Comparison of ENCODE assay signal across 23 mouse cellular contexts in genomic region chr4:53129716-53130301, GRCm38 (mm10). TPM values are rescaled to one million over a fixed set of nuclear protein-coding genes. Genes with fewer than 3 reads are reported as not detected.
A peak's percentile ranks its signal among the peaks of the same experiment; 100 is the strongest.
DNase-seq lines count a peak whose midpoint lies in the region; ATAC-seq and TF ChIP-seq lines count a peak whose summit lies in the region.
"Had no signal": no experiment of that assay in that cellular context is flagged by ENCODE, and none has a peak within 500 bp of the region (broad histone marks: within the 10 kb centered on the region; RNA-seq: fewer than 3 reads in every experiment).

No protein-coding gene starts in this region.

- no peak overlapping the region for H3K27ac ChIP-seq in liver, embryonic 12.5 days
- no peak overlapping the region for H3K27ac ChIP-seq in liver, postnatal 0 days (ENCODE audit: low read depth)
- H3K27ac ChIP-seq: embryonic facial prominence, embryonic 12.5 days; embryonic facial prominence, embryonic 15.5 days; forebrain, embryonic 12.5 days; forebrain, embryonic 15.5 days; hindbrain, embryonic 12.5 days; hindbrain, embryonic 15.5 days had no signal

- no peaks in the 10 kb centered on the region for H3K9me3 ChIP-seq in liver, embryonic 12.5 days (replicated peaks)
- H3K9me3 ChIP-seq in liver, postnatal 0 days (ENCODE audit: low read length), result no peaks in the 10 kb centered on the region
- H3K9me3 ChIP-seq in G1E (replicated peaks), result peaks cover 8% of the 10 kb centered on the region
- H3K9me3 ChIP-seq: embryonic facial prominence, embryonic 12.5 days; embryonic facial prominence, embryonic 15.5 days; forebrain, embryonic 15.5 days; hindbrain, embryonic 15.5 days had no signal

- no peaks in the 10 kb centered on the region for H3K27me3 ChIP-seq in liver, embryonic 12.5 days (replicated peaks)
- no peaks in the 10 kb centered on the region for H3K27me3 ChIP-seq in liver, postnatal 0 days (ENCODE audit: insufficient read depth, low read length)
- H3K27me3 ChIP-seq in G1E (ENCODE audit: insufficient read depth, low read length), result no peaks in the 10 kb centered on the region
- H3K27me3 ChIP-seq: CH12.LX; embryonic facial prominence, embryonic 12.5 days; embryonic facial prominence, embryonic 15.5 days; forebrain, embryonic 12.5 days; forebrain, embryonic 15.5 days; hindbrain, embryonic 12.5 days; hindbrain, embryonic 15.5 days had no signal

- no peak overlapping the region for H3K4me2 ChIP-seq in liver, embryonic 12.5 days
- no peak overlapping the region for H3K4me2 ChIP-seq in liver, postnatal 0 days (ENCODE audit: low read depth, low read length)
- H3K4me2 ChIP-seq: embryonic facial prominence, embryonic 12.5 days; embryonic facial prominence, embryonic 15.5 days; forebrain, embryonic 12.5 days; forebrain, embryonic 15.5 days; heart, embryonic 11.5 days; hindbrain, embryonic 12.5 days; hindbrain, embryonic 15.5 days had no signal

- H3K9ac ChIP-seq in liver, embryonic 12.5 days, result no peak overlapping the region
- H3K9ac ChIP-seq in liver, postnatal 0 days (replicated peaks), result no peak overlapping the region
- H3K9ac ChIP-seq: embryonic facial prominence, embryonic 12.5 days; embryonic facial prominence, embryonic 15.5 days; forebrain, embryonic 12.5 days; forebrain, embryonic 15.5 days; hindbrain, embryonic 12.5 days; hindbrain, embryonic 15.5 days had no signal

- peaks cover 34% of the 10 kb centered on the region for H3K36me3 ChIP-seq in liver, embryonic 12.5 days
- H3K36me3 ChIP-seq in liver, postnatal 0 days (replicated peaks; ENCODE audit: insufficient read depth, low read length), result peaks cover 59% of the 10 kb centered on the region
- peaks cover 86% of the 10 kb centered on the region for H3K36me3 ChIP-seq in G1E (replicated peaks)

- 61% methylated on average over 11 of the region's 11 CpGs for WGBS in liver, embryonic 12.5 days (ENCODE audit: insufficient replicate concordance)
- 66% methylated on average over 11 of the region's 11 CpGs for WGBS in liver, postnatal 0 days (ENCODE audit: insufficient replicate concordance)

- TF ChIP-seq EP300 in liver, postnatal 0 days (IDR thresholded peaks at IDR 0.05; ENCODE audit: low read depth), result no peak

- no peak for TF ChIP-seq CTCF in liver, postnatal 0 days (IDR thresholded peaks at IDR 0.05; ENCODE audit: low read depth)
- no peak for TF ChIP-seq CTCF in G1E (IDR thresholded peaks at IDR 0.05; ENCODE audit: low read depth, low read length)

- peak; percentile 14; the same call in 1 of the 2 replicates for ATAC-seq in liver, embryonic 12.5 days
- no peak for ATAC-seq in liver, postnatal 0 days
- peak; percentile 75 for ATAC-seq in G1E (ENCODE audit: extremely low read depth, insufficient number of reproducible peaks, low FRiP score, poor library complexity, severe bottlenecking)
- peak; percentile 67 for ATAC-seq in megakaryocyte-erythroid progenitor cell, adult 5-6 weeks (replicated peaks; ENCODE audit: low FRiP score, low TSS enrichment, poor library complexity, severe bottlenecking)
- ATAC-seq: forebrain, embryonic 15.5 days had no signal

- no peak for DNase-seq in liver, postnatal 0 days
- DNase-seq in G1E (ENCODE audit: low spot score), result peak; percentile 26
- DNase-seq in gonadal fat pad, adult 2 months (ENCODE audit: low read depth), result peak; percentile 96
- DNase-seq in kidney, adult 18-20 months, result no peak
- no peak for DNase-seq in frontal cortex, postnatal 36 days (ENCODE audit: low spot score in 2 of 2)
- DNase-seq: adrenal gland, adult 2 months; adrenal gland, postnatal 14 days; B cell, adult 2 months; cerebellum, adult 11 months; cerebellum, adult 2 months; cerebellum, adult 9-11 months; cerebellum, postnatal 25 days; gastrocnemius, postnatal 25 days had no signal

- no peak overlapping the region for H3K4me3 ChIP-seq in liver, embryonic 12.5 days
- H3K4me3 ChIP-seq in liver, postnatal 0 days (ENCODE audit: low read depth, low read length), result no peak overlapping the region
- no peak overlapping the region for H3K4me3 ChIP-seq in G1E (ENCODE audit: low read depth, low read length)
- H3K4me3 ChIP-seq: embryonic facial prominence, embryonic 12.5 days; embryonic facial prominence, embryonic 15.5 days; forebrain, embryonic 12.5 days; forebrain, embryonic 15.5 days; hindbrain, embryonic 12.5 days; hindbrain, embryonic 15.5 days had no signal

- peaks cover 30% of the 10 kb centered on the region for H3K4me1 ChIP-seq in liver, embryonic 12.5 days
- peaks cover 30% of the 10 kb centered on the region for H3K4me1 ChIP-seq in liver, postnatal 0 days (ENCODE audit: insufficient read depth)
- peaks cover 63% of the 10 kb centered on the region for H3K4me1 ChIP-seq in G1E (ENCODE audit: insufficient read depth, low read depth, low read length)
- H3K4me1 ChIP-seq: embryonic facial prominence, embryonic 12.5 days; embryonic facial prominence, embryonic 15.5 days; forebrain, embryonic 12.5 days; forebrain, embryonic 15.5 days; hindbrain, embryonic 12.5 days; hindbrain, embryonic 15.5 days had no signal

RNA-seq across cellular contexts. Expression of gene Abca1, which starts 29.9 kb away (rescaled TPM):
- 9.8 and 10.1 TPM in 2 replicates for polyA plus RNA-seq in liver, embryonic 12.5 days (2016; fragmentation: Nextera tagmentation; extraction: Ambion mirVana)
- polyA plus RNA-seq in liver, postnatal 0 days (2015; fragmentation: Nextera tagmentation; extraction: Ambion mirVana), result 9.9 and 11.0 TPM in 2 replicates
- total RNA-seq in G1E (2014; fragmentation: Nextera tagmentation) (21.5 and 23.0 TPM in 2 replicates), G1E (2017) (4.6 and 4.7 TPM in 2 replicates)
- 1.8 and 2.1 TPM in 2 replicates for polyA plus RNA-seq in G1E (2012)
- polyA plus RNA-seq in gonadal fat pad, adult 2 months (2012; rRNA removed), result 32.9 and 38.5 TPM in 2 replicates
- total RNA-seq in megakaryocyte-erythroid progenitor cell, adult 5-6 weeks (2014; fragmentation: Nextera tagmentation), result 4.5 and 5.8 TPM in 2 replicates
- total RNA-seq in megakaryocyte-erythroid progenitor cell, adult 5-6 weeks (2017), result 4.2 and 5.7 TPM in 2 replicates

Comparison
In these comparisons a context has a peak if more than half of its experiments do, and no peak if none do; other contexts are left out.
1. DNase-seq: peak in G1E (single experiment) and gonadal fat pad, adult 2 months (single experiment); none in liver, postnatal 0 days (single experiment), kidney, adult 18-20 months (single experiment) and frontal cortex, postnatal 36 days (0 of 2).